Mouse (Mus musculus): Measurements from ENCODE around the gene Srp9. TPM values are rescaled to one million over a fixed set of nuclear protein-coding genes. Genes with fewer than 3 reads are reported as not detected.

Gene Srp9
- 40.9 and 48.4 TPM in 2 replicates for total RNA-seq (2023)

GRCm38 (mm10) chr1:182124506-182124905 is at the start of gene Srp9:
TSS of gene Srp9 (plus strand) at chr1:182124737.

GRCm38 (mm10) chr1:182164386-182164785 is 39.8 kb downstream of the Srp9 start, which contains the start of gene Vmn1r1:
TSS of gene Vmn1r1 (minus strand) at chr1:182164486.

Other genes with a start within 250 kb of the Srp9 start
- gene Enah, start 104.7 kb upstream of the Srp9 start, total RNA-seq (2023), result 0.43 and 1.6 TPM in 2 replicates
- gene Vmn1r1, start 39.7 kb downstream of the Srp9 start, total RNA-seq (2023), result not detected in 2 replicates
- gene Degs1, start 158.1 kb downstream of the Srp9 start, total RNA-seq (2023), result 168 and 202 TPM in 2 replicates
- 26.9 and 33.4 TPM in 2 replicates for gene Fbxo28, start 216.9 kb downstream of the Srp9 start, total RNA-seq (2023)

Measured in neutrophil, adult 65 days (primary cell).